13 mouse cellular contexts compared by ENCODE assay signal in the genomic region with DNA sequence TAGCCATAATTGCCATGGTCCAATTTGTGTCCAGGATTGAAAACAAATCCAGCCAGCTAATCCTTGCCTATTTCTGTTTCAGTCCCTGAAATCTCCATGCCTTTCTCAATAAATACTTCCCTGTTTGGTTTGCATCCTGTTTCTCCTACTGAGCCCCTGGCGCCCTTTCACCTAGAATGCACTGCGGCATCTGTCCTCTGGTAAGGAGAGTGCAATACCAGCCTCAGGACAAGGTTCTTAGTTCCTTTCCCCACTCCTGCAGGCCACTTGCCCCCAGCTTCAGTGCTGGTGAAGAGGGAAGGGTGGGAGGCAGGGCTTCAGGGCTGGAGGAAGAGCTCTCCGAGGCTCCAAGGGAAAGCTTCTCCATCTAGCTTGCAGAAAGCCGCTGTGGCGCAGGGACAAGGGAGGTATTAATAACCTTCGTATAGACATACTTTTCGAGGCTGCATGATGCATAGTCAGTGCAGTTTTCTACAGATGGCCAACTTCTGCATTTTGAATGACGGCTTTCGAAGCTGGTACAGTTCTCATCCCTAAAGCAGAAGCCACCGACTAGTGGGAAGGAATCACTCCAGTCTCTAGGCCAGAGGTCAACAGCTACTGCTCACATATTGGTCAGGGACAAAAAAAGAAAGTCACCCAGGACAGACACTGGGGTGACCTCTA. TPM values are rescaled to one million over a fixed set of nuclear protein-coding genes. Genes with fewer than 3 reads are reported as not detected.
DNase-seq lines count a peak whose midpoint lies in the region; ATAC-seq and TF ChIP-seq lines count a peak whose summit lies in the region.
"Had no signal": no experiment of that assay in that cellular context is flagged by ENCODE, and none has a peak within 500 bp of the region (broad histone marks: within the 10 kb centered on the region; RNA-seq: fewer than 3 reads in every experiment).

No protein-coding gene starts in this region.

- peak; percentile 60 to 63 for ATAC-seq in hematopoietic stem cell, adult 5-6 weeks (replicated peaks in 1 of 2; ENCODE audit: insufficient read depth in 1 of 2, low FRiP score in 2 of 2, low TSS enrichment in 1 of 2, low read depth in 1 of 2, poor library complexity in 2 of 2, severe bottlenecking in 2 of 2)
- ATAC-seq in stomach, postnatal 0 days (ENCODE audit: low FRiP score, low TSS enrichment) = no peak
- ATAC-seq: intestine, embryonic 15.5 days; midbrain, embryonic 15.5 days had no signal

- no peaks in the 10 kb centered on the region for H3K9me3 ChIP-seq in embryonic facial prominence, embryonic 10.5 days
- H3K9me3 ChIP-seq in stomach, postnatal 0 days (ENCODE audit: control insufficient read depth, low read length) = no peaks in the 10 kb centered on the region
- H3K9me3 ChIP-seq: intestine, embryonic 15.5 days; midbrain, embryonic 15.5 days had no signal

- no peak for TF ChIP-seq CTCF in stomach, postnatal 0 days (IDR thresholded peaks at IDR 0.05; ENCODE audit: low read depth)

- TF ChIP-seq EP300 in stomach, postnatal 0 days (optimal IDR thresholded peaks at IDR 0.05) = no peak

- no peak overlapping the region for H3K4me3 ChIP-seq in embryonic facial prominence, embryonic 10.5 days
- H3K4me3 ChIP-seq in stomach, postnatal 0 days (ENCODE audit: low read depth, low read length) = no peak overlapping the region
- H3K4me3 ChIP-seq: intestine, embryonic 15.5 days; midbrain, embryonic 15.5 days had no signal

- 77% methylated on average over 10 of the region's 10 CpGs for WGBS in embryonic facial prominence, embryonic 10.5 days
- 52% methylated on average over 10 of the region's 10 CpGs for WGBS in stomach, postnatal 0 days

- H3K36me3 ChIP-seq in embryonic facial prominence, embryonic 10.5 days (replicated peaks) = no peaks in the 10 kb centered on the region
- H3K36me3 ChIP-seq in stomach, postnatal 0 days (ENCODE audit: control insufficient read depth, insufficient read depth, low read length) = no peaks in the 10 kb centered on the region
- H3K36me3 ChIP-seq: intestine, embryonic 15.5 days; midbrain, embryonic 15.5 days had no signal

- DNase-seq in lung, postnatal 4 days = peak; percentile 39 to 56
- no peak for DNase-seq in lung, postnatal 10 days
- DNase-seq in embryonic facial prominence, embryonic 10.5 days (ENCODE audit: low spot score) = no peak
- DNase-seq in stomach, postnatal 0 days (ENCODE audit: low spot score) = peak; percentile 40
- DNase-seq in testis, postnatal 10 days (ENCODE audit: low spot score) = no peak
- no peak for DNase-seq in layer of hippocampus, adult 18-20 months (ENCODE audit: low spot score in 2 of 2)
- DNase-seq: adrenal gland, postnatal 25 days; cerebellum, adult 9-10 months; gastrocnemius, postnatal 36 days; thymus, postnatal 25 days had no signal

- peaks cover 9% of the 10 kb centered on the region for H3K4me1 ChIP-seq in embryonic facial prominence, embryonic 10.5 days
- peaks cover 2% of the 10 kb centered on the region; the same call in 1 of the 2 replicates for H3K4me1 ChIP-seq in stomach, postnatal 0 days (replicated peaks; ENCODE audit: control insufficient read depth, insufficient read depth)
- H3K4me1 ChIP-seq: midbrain, embryonic 15.5 days had no signal

- H3K9ac ChIP-seq in stomach, postnatal 0 days (ENCODE audit: low read length) = no peak overlapping the region
- H3K9ac ChIP-seq: intestine, embryonic 15.5 days; midbrain, embryonic 15.5 days had no signal

- peaks cover 3% of the 10 kb centered on the region; the same call in 1 of the 2 replicates for H3K27me3 ChIP-seq in embryonic facial prominence, embryonic 10.5 days (replicated peaks; ENCODE audit: low read depth, poor library complexity, severe bottlenecking)
- H3K27me3 ChIP-seq in stomach, postnatal 0 days (ENCODE audit: control insufficient read depth, insufficient read depth, low read length) = no peaks in the 10 kb centered on the region
- H3K27me3 ChIP-seq: intestine, embryonic 15.5 days; midbrain, embryonic 15.5 days had no signal

- no peak overlapping the region for H3K4me2 ChIP-seq in stomach, postnatal 0 days (replicated peaks; ENCODE audit: low read depth)
- H3K4me2 ChIP-seq: intestine, embryonic 15.5 days; midbrain, embryonic 15.5 days had no signal

- H3K27ac ChIP-seq in embryonic facial prominence, embryonic 10.5 days (replicated peaks) = peak overlapping the region; percentile 51; the same call in 1 of the 2 replicates
- H3K27ac ChIP-seq in stomach, postnatal 0 days (replicated peaks) = peak overlapping the region; percentile 69
- H3K27ac ChIP-seq: intestine, embryonic 15.5 days; midbrain, embryonic 15.5 days had no signal

RNA-seq across cellular contexts. Expression of a gene that starts 10.8 kb away (rescaled TPM):
- 243 and 251 TPM in 2 replicates for polyA plus RNA-seq in embryonic facial prominence, embryonic 10.5 days (2016; fragmentation: Nextera tagmentation; extraction: Ambion mirVana)
- 90.3 and 111 TPM in 2 replicates for total RNA-seq in hematopoietic stem cell, adult 5-6 weeks (2017)
- polyA plus RNA-seq in stomach, postnatal 0 days (2015; fragmentation: Nextera tagmentation; extraction: Ambion mirVana) = 351 and 370 TPM in 2 replicates
- total RNA-seq in layer of hippocampus, adult 18-20 months (2021) = 100 to 1,000 TPM; 164 to 170 TPM

RNA-seq across cellular contexts. Expression of a gene that starts 46.3 kb away (rescaled TPM):
- 24.5 and 26.6 TPM in 2 replicates for polyA plus RNA-seq in embryonic facial prominence, embryonic 10.5 days (2016; fragmentation: Nextera tagmentation; extraction: Ambion mirVana)
- total RNA-seq in hematopoietic stem cell, adult 5-6 weeks (2017) = 31.6 and 40.9 TPM in 2 replicates
- polyA plus RNA-seq in stomach, postnatal 0 days (2015; fragmentation: Nextera tagmentation; extraction: Ambion mirVana) = 7.2 and 8.1 TPM in 2 replicates
- total RNA-seq in layer of hippocampus, adult 18-20 months (2021) = 10 to 100 TPM; 34.1 to 35.2 TPM

Comparison
In these comparisons a context has a peak if more than half of its experiments do, and no peak if none do; other contexts are left out.
1. DNase-seq: peak in lung, postnatal 4 days (2 of 2) and stomach, postnatal 0 days (single experiment); none in lung, postnatal 10 days (single experiment), embryonic facial prominence, embryonic 10.5 days (single experiment), testis, postnatal 10 days (single experiment) and layer of hippocampus, adult 18-20 months (0 of 2).